Mouse (Mus musculus) cortical plate, adult 2 months (tissue): ENCODE measurements around the gene Tia1.

Experiments used
- CTCF ChIP-seq: fragments of 200-500 bp; IDR thresholded peaks from 2 replicates; pipeline ENCODE4 v1.5.1; 2011; ENCODE audit warnings: mild to moderate bottlenecking, control low read depth, low read length; ENCODE audit not compliant: insufficient read depth; ENCODE audit errors: extremely low read depth
- POLR2A ChIP-seq: fragments of 200-500 bp; IDR thresholded peaks from 2 replicates; pipeline ENCODE4 v1.6.1; 2011; ENCODE audit warnings: mild to moderate bottlenecking, low read length, control low read depth; ENCODE audit not compliant: insufficient read depth; ENCODE audit errors: extremely low read depth

DNA sequence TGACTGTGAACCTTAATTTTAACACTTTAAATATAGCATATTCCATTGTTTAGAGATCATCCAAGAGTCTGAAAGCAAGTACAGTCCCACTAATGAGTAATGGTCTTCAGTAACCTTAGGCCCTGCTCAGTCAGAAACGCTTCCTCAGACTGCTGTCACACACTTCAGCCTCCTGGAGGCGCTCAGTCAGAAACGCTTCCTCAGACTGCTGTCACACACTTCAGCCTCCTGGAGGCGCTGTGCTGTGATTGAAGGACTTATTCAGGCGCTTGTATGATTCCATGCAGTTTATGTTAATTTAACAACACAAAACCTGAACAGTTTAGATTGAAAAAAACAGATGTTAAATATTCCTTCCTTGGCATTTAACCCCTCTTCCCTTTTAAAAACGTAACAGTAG, 16.5 kb downstream of the Tia1 start:
- TF ChIP-seq POLR2A, result no peak
- no peak for TF ChIP-seq CTCF
